Mouse (Mus musculus) myocyte (in vitro differentiated cells): ENCODE data around the gene Slc39a8.

ENCODE experiments used
- CEBPB ChIP-seq: IDR thresholded peaks from 2 replicates; pipeline ENCODE4 v1.6.1; 2011; ENCODE audit warnings: mild to moderate bottlenecking, moderate library complexity; ENCODE audit not compliant: poor library complexity, insufficient read depth, severe bottlenecking
- E2F4 ChIP-seq: IDR thresholded peaks from one replicate; pipeline ENCODE4 v1.6.1; 2011; ENCODE audit warnings: mild to moderate bottlenecking, control low read depth, moderate library complexity; ENCODE audit not compliant: insufficient read depth
- MAX ChIP-seq: IDR thresholded peaks from one replicate; pipeline ENCODE4 v1.6.1; 2011; ENCODE audit warnings: low read depth, mild to moderate bottlenecking, control low read depth
- MYOD1 ChIP-seq, 3 experiments: IDR thresholded peaks; one replicate each; pipeline ENCODE4 v1.6.1; 2011; ENCODE audit warnings: control low read depth in 2 of 3, low read depth in 2 of 3, mild to moderate bottlenecking in 2 of 3, moderate library complexity in 1 of 3; ENCODE audit not compliant: insufficient read length in 2 of 3, control insufficient read depth in 1 of 3
- MYOG ChIP-seq, 3 experiments: IDR thresholded peaks; one replicate each; pipeline ENCODE4 v1.6.1; 2011; ENCODE audit warnings: control low read depth in 2 of 3, low read depth in 2 of 3, mild to moderate bottlenecking in 2 of 3; ENCODE audit not compliant: insufficient read length in 2 of 3, control insufficient read depth in 1 of 3, insufficient read depth in 1 of 3
- POLR2A ChIP-seq: IDR thresholded peaks from one replicate; pipeline ENCODE4 v1.6.1; 2011; ENCODE audit warnings: low read depth, mild to moderate bottlenecking, control low read depth, moderate library complexity; ENCODE audit not compliant: insufficient read length
- POLR2AphosphoS2 ChIP-seq: IDR thresholded peaks from one replicate; pipeline ENCODE4 v1.6.1; 2011; ENCODE audit warnings: low read depth, control low read depth; ENCODE audit not compliant: insufficient read length
- REST ChIP-seq: IDR thresholded peaks from one replicate; pipeline ENCODE4 v1.6.1; 2011; ENCODE audit warnings: mild to moderate bottlenecking, control low read depth, moderate library complexity; ENCODE audit not compliant: insufficient read depth, insufficient read length
- SRF ChIP-seq: IDR thresholded peaks from one replicate; pipeline ENCODE4 v1.6.1; 2011; ENCODE audit warnings: low read depth; ENCODE audit not compliant: control insufficient read depth, insufficient read length
- TCF12 ChIP-seq: IDR thresholded peaks from one replicate; pipeline ENCODE4 v1.6.1; 2011; ENCODE audit warnings: mild to moderate bottlenecking, control low read depth; ENCODE audit not compliant: poor library complexity, insufficient read depth, severe bottlenecking
- TCF3 ChIP-seq: IDR thresholded peaks from one replicate; pipeline ENCODE4 v1.6.1; 2011; ENCODE audit warnings: low read depth, control low read depth; ENCODE audit not compliant: insufficient read length
- USF1 ChIP-seq: IDR thresholded peaks from one replicate; pipeline ENCODE4 v1.6.1; 2011; ENCODE audit warnings: low read depth, mild to moderate bottlenecking, control low read depth, moderate library complexity

- no peak for TF ChIP-seq POLR2A
- no peak for TF ChIP-seq E2F4
- TF ChIP-seq REST, result no peak
- TF ChIP-seq TCF12, result no peak
- TF ChIP-seq CEBPB, result no peak
- no peak for TF ChIP-seq MYOG (IDR thresholded peaks at IDR 0.05; ENCODE audit: control insufficient read depth in 1 of 3, insufficient read depth in 1 of 3, insufficient read length in 2 of 3, low read depth in 2 of 3)
- no peak for TF ChIP-seq USF1
- no peak for TF ChIP-seq TCF3
- TF ChIP-seq MAX, result no peak
- TF ChIP-seq POLR2AphosphoS2, result no peak
- no peak for TF ChIP-seq MYOD1 (IDR thresholded peaks at IDR 0.05; ENCODE audit: control insufficient read depth in 1 of 3, insufficient read length in 2 of 3, low read depth in 2 of 3)
- no peak for TF ChIP-seq SRF
These were observed 93.6 kb downstream of the Slc39a8 start for GRCm38 (mm10) chr3:135918566-135919180.
